Mouse (Mus musculus) liver, embryonic 15.5 days (tissue): Measurements from ENCODE around the gene Map3k4. TPM values are rescaled to one million over a fixed set of nuclear protein-coding genes. Genes with fewer than 3 reads are reported as not detected.
"Not testable (repeated sequence)": the region's sequence is repeated elsewhere in the genome, so short reads cannot be mapped to it uniquely, and the experiment has no call there.

Experiments used
- ATAC-seq: fragments of 200-750 bp; cut with Nextera tagmentation; 2 replicates; pipeline ENCODE4 v1.8.0; 2017; ENCODE audit warnings: moderate number of reproducible peaks, mild to moderate bottlenecking, moderate library complexity; ENCODE audit not compliant: insufficient read depth
- H3K27ac ChIP-seq: fragments of 300-500 bp; sonication (generic); replicated peaks from 2 replicates; pipeline ENCODE4 v1.5.1; 2015; ENCODE audit warnings: mild to moderate bottlenecking, inconsistent platforms
- H3K27me3 ChIP-seq: fragments of 300-500 bp; sonication (generic); 2 replicates; pipeline ENCODE4 v1.6.1; 2015; ENCODE audit warnings: mild to moderate bottlenecking, inconsistent platforms
- H3K36me3 ChIP-seq: fragments of 300-500 bp; sonication (generic); replicated peaks from 2 replicates; pipeline ENCODE4 v1.6.1; 2015; ENCODE audit warnings: moderate library complexity, mild to moderate bottlenecking, inconsistent platforms
- H3K4me1 ChIP-seq: fragments of 300-500 bp; sonication (generic); replicated peaks from 2 replicates; pipeline ENCODE4 v1.6.1; 2015; ENCODE audit warnings: inconsistent platforms
- H3K4me2 ChIP-seq: fragments of 300-500 bp; sonication (generic); 2 replicates; pipeline ENCODE4 v1.6.1; 2015; ENCODE audit warnings: moderate library complexity, mild to moderate bottlenecking, inconsistent platforms
- H3K4me3 ChIP-seq: fragments of 300-500 bp; sonication (generic); replicated peaks from 2 replicates; pipeline ENCODE4 v1.5.1; 2015; ENCODE audit warnings: mild to moderate bottlenecking, inconsistent platforms
- H3K9ac ChIP-seq: fragments of 300-500 bp; sonication (generic); 2 replicates; pipeline ENCODE4 v1.6.1; 2015; ENCODE audit warnings: moderate library complexity, mild to moderate bottlenecking, inconsistent platforms
- H3K9me3 ChIP-seq: fragments of 300-500 bp; sonication (generic); replicated peaks from 2 replicates; pipeline ENCODE4 v1.6.1; 2016; ENCODE audit warnings: inconsistent platforms
- WGBS: fragments of 180-500 bp; shearing (Covaris S2); methylation state at CpG from one replicate; pipeline ENCODE4 v1.1.7; 2015; ENCODE audit warnings: mixed read lengths; ENCODE audit not compliant: insufficient replicate concordance; 5-methylcytosine and 5-hydroxymethylcytosine counted together
- polyA plus RNA-seq: library from polyadenylated mRNA; unstranded; fragments of >200 nt; fragmentation: Nextera tagmentation; extraction: Ambion mirVana; gene quantifications from 2 replicates; pipeline ENCODE4 v1.2.1, GENCODE M21; 2015

Gene Map3k4
- polyA plus RNA-seq, 1 experiment from 2014 or later: 10.6 TPM

DNA sequence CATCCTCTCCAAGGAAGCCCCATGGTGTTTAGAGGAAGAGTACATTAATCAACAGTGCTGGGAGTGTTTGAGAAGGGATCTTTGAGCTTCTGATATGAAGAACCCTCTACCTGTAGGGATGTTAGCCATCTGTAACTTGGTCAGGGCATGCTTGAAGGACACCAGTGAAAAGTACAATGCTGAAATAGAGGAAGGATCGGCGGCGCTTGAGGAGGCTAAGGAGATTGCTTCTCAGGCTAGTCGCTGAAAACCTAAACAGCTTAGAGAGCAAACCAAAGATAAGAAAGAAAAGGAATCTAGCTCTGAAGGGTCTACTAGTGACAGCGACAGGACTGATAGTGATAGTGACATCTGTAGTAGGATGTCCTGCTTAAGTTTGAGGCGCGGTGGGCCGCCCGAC lies 68.0 kb downstream of the Map3k4 start:
- no peaks in the 10 kb centered on the region for H3K9me3 ChIP-seq
- ATAC-seq: no peak
- no peak overlapping the region for H3K27ac ChIP-seq
- H3K36me3 ChIP-seq: peaks cover 74% of the 10 kb centered on the region
- no peaks in the 10 kb centered on the region for H3K27me3 ChIP-seq
- WGBS: 85% methylated on average over 9 of the region's 9 CpGs
- H3K4me2 ChIP-seq: no peak overlapping the region
- H3K4me1 ChIP-seq: no peaks in the 10 kb centered on the region
- no peak overlapping the region for H3K4me3 ChIP-seq
- H3K9ac ChIP-seq: no peak overlapping the region

DNA sequence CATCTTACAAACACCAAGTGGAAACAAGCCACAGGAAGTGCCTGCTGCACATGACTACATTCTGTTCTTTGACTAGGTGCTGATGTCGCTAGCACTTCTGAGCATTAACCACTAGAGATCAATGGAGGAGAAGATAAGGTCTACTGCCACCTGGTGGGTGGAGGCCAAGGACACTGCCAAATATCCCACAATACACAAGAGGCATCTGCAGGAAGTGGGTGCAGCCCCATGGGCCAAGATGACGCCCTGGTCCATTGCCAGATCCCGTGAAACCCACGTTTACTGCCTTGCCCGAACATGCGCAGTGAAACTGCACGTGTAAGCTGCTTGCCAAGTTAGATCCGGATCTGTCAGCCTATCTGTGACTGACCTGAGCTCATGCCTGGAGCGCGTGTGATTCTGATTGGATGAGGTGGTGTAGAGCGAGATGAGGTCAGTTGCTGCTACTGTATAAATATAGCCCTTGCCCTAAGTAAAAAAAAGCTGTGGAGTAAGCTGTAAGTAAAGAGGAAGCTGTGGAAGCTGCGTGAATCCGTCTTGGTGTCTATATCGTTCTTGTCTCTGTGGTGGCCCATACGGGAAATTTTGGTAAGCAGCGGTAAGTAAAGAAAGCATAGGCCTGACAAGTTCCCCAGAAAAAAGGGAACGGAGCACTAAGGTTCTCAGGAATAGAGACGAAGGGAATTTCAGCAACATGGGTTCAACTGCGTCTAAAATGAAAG lies 68.7 kb downstream of the Map3k4 start:
- Histone ChIP-seq H3K9me3 (no peaks in the 10 kb centered on the region), H3K36me3 (peaks cover 68% of the 10 kb centered on the region), H3K9ac (no peak overlapping the region), H3K27me3 (no peaks in the 10 kb centered on the region), H3K27ac (no peak overlapping the region), H3K4me3 (no peak overlapping the region), H3K4me1 (no peaks in the 10 kb centered on the region), H3K4me2 (no peak overlapping the region)
- ATAC-seq: no peak; the same call in 1 of the 2 replicates
- WGBS: 87% methylated on average over 19 of the region's 19 CpGs

DNA sequence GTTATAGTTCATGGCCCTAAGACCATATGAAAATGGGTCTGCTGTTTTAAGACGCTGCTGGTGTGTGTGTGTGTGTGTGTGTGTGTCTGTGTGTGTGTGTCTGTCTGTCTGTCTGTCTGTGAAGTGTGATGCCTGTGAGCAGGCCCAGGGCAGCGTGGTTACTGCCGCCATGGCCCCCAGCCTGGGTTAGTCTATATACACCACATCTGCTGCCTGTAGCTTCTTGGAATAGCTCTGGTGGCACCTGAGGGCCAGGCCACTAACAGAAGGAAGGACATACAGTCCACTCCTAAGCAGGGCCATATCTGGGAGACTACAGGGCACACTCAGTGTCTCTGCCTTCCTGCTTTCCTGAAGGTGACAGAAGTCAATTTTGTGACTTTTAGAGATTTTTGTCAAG lies 77.9 kb downstream of the Map3k4 start:
- Histone ChIP-seq H3K9ac (no peak overlapping the region), H3K27ac (no peak overlapping the region), H3K9me3 (no peaks in the 10 kb centered on the region), H3K4me1 (no peaks in the 10 kb centered on the region), H3K27me3 (no peaks in the 10 kb centered on the region), H3K4me3 (no peak overlapping the region), H3K36me3 (peaks cover 37% of the 10 kb centered on the region), H3K4me2 (no peak overlapping the region)
- 85% methylated on average over 3 of the region's 3 CpGs for WGBS
- no peak for ATAC-seq

DNA sequence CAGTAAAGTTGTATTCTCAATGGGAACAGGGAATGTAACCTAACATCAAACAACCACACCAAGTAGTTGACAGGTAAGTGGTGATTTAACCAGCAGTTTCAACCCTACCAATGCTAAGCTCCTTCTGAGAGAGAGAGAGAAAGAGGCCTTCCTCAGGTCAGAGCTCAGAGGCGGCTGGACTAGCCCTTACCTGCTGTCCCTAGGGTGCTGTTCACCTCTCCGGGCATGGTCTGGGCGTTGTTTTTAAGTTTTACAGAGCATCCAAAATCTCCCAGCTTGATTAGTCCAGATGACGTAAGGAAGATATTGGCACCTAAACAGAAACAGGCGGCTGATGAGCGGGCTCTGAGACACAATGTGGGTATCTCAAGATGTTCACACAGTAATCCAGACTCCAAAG lies 85.9 kb downstream of the Map3k4 start:
- ATAC-seq: no peak
- Histone ChIP-seq H3K9ac (no peak overlapping the region), H3K4me1 (no peaks in the 10 kb centered on the region), H3K27me3 (no peaks in the 10 kb centered on the region), H3K36me3 (peaks cover 63% of the 10 kb centered on the region), H3K27ac (no peak overlapping the region), H3K4me2 (no peak overlapping the region), H3K4me3 (no peak overlapping the region), H3K9me3 (no peaks in the 10 kb centered on the region)
- 79% methylated on average over 6 of the region's 6 CpGs for WGBS

DNA sequence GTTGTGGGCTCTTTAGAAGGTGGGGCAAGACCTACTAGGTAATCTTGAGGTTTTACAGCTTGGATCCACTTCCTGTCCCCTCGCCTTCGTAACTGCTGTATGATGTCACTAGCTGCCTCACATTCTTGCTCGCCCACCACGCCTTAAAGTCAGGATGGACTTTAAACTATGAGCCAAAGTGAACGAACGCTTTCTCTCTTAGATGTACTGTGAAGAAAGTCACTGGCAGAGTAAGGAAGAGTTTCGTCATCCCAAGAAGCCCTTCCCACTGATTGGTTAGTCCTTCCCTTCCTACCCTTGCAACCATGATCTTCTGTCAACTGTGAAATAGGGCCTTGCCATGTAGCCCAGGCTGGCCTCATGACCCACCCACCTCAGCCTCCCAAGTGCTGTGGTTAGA lies 87.5 kb downstream of the Map3k4 start:
- H3K9ac ChIP-seq: no peak overlapping the region
- H3K36me3 ChIP-seq: peaks cover 76% of the 10 kb centered on the region
- WGBS: 71% methylated on average over 7 of the region's 7 CpGs
- H3K4me1 ChIP-seq: no peaks in the 10 kb centered on the region
- no peak overlapping the region for H3K4me3 ChIP-seq
- H3K27me3 ChIP-seq: no peaks in the 10 kb centered on the region
- no peak overlapping the region for H3K27ac ChIP-seq
- no peak for ATAC-seq
- H3K4me2 ChIP-seq: no peak overlapping the region
- H3K9me3 ChIP-seq: no peaks in the 10 kb centered on the region

DNA sequence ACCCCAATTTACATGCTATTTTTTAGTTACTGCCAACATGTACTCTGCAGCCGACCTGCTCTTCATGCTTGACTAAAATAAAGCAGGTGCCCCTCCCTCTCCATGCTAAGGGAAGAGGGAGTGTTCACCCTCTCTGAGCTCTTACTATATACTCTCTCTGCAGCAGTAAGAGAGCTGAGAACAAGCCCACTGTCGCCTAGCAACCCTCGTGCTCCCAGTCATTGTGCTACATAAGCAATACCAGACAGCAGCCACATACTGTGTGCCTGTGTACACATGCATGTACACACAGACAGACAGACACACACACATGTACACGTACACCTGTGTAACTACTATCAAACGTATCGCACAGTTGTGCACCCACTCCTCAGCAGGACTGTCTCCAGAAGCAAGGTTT lies 88.4 kb downstream of the Map3k4 start:
- H3K9me3 ChIP-seq: no peaks in the 10 kb centered on the region
- no peaks in the 10 kb centered on the region for H3K4me1 ChIP-seq
- WGBS: 75% methylated on average over 6 of the region's 6 CpGs
- H3K4me3 ChIP-seq: no peak overlapping the region
- no peak overlapping the region for H3K27ac ChIP-seq
- H3K4me2 ChIP-seq: no peak overlapping the region
- H3K36me3 ChIP-seq: peaks cover 68% of the 10 kb centered on the region
- no peak for ATAC-seq
- no peak overlapping the region for H3K9ac ChIP-seq
- H3K27me3 ChIP-seq: no peaks in the 10 kb centered on the region

DNA sequence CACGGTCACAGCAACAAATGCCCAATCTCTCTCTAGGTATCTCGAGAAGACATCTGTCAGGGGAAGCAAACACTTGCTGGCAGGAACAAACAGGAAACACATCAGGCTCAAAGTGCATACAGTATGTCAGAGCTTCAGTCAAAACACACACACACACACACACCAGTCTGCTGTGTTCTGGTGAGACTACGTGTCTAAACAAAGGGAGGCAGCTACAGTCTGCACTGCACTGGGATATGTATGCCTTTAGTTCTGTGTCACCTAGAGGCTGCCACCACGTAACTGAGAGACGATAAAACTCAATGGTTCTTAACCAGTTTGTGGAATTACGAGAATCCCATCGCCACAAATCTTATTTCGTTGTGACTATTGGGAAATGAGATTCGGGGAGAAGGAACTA lies 88.8 kb downstream of the Map3k4 start:
- Histone ChIP-seq H3K27ac (no peak overlapping the region), H3K27me3 (no peaks in the 10 kb centered on the region), H3K36me3 (peaks cover 64% of the 10 kb centered on the region), H3K9ac (no peak overlapping the region), H3K4me2 (no peak overlapping the region), H3K4me1 (no peaks in the 10 kb centered on the region), H3K4me3 (no peak overlapping the region), H3K9me3 (no peaks in the 10 kb centered on the region)
- WGBS: 78% methylated on average over 9 of the region's 9 CpGs
- no peak for ATAC-seq

DNA sequence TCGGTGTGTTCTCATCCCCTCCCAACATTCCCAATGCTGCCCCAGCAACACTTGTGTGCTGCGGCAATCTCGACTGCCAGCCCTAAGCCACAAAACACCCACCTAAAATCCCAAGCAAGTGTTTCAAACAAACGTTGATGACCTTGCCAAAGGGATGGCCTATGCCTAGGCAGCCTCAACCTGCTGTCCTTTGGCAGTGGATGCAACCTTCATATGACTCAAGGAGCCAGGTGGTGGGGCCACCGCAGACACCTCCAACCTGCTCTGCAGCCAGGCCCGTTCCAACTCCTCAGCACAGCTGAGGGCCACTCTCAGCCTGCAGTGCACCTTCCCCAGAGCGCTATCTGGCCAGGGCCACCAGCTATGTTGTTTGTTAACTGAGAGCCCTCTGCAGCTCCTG lies 90.1 kb downstream of the Map3k4 start:
- no peaks in the 10 kb centered on the region for H3K4me1 ChIP-seq
- peaks cover 62% of the 10 kb centered on the region for H3K36me3 ChIP-seq
- H3K27ac ChIP-seq: no peak overlapping the region
- 88% methylated on average over 7 of the region's 7 CpGs for WGBS
- no peaks in the 10 kb centered on the region for H3K9me3 ChIP-seq
- H3K4me3 ChIP-seq: no peak overlapping the region
- no peaks in the 10 kb centered on the region for H3K27me3 ChIP-seq
- no peak overlapping the region for H3K9ac ChIP-seq
- no peak for ATAC-seq
- no peak overlapping the region for H3K4me2 ChIP-seq

DNA sequence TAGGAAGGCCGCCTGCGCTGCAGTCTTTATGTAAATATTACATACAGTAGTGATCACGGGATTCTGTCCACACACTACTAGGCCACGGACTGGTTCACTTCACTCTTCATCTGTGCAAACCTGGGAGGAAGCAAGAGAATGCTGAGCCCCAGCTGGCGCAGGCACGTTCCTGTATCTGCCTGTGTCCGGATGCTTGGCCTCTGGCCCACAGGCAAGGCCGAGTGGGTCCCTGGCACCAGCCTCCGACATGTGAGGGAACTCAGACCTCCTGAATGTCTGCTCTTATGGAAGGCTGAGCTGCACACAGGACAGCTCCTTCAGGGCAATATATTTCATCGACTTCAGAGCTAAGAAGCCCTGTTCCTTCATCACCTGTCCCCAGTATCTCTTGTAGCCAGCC lies 90.6 kb downstream of the Map3k4 start:
- Histone ChIP-seq H3K9me3 (no peaks in the 10 kb centered on the region), H3K4me1 (no peaks in the 10 kb centered on the region), H3K9ac (no peak overlapping the region), H3K27me3 (no peaks in the 10 kb centered on the region), H3K36me3 (peaks cover 63% of the 10 kb centered on the region), H3K27ac (no peak overlapping the region), H3K4me3 (no peak overlapping the region), H3K4me2 (no peak overlapping the region)
- 83% methylated on average over 10 of the region's 10 CpGs for WGBS
- no peak for ATAC-seq

DNA sequence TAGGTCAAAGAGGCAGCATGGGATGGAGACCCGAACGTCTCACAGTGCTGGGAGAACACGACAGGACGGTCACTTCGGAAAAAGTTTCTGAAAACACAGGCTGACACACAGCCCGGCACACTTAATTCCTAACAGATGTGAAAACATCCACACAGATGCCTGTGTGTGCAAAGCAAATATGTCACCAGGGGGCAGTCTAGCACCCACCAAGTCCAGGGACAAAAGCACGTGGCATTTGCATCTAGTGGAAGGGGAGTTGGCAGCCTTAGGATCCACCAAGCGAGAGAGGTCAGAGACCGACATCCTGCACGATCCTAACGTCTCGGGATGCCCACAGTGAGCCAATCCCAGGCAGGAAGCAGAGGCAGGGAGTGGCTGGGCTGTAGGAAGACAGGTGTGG lies 92.0 kb downstream of the Map3k4 start:
- no peaks in the 10 kb centered on the region for H3K9me3 ChIP-seq
- 70% methylated on average over 12 of the region's 12 CpGs for WGBS

DNA sequence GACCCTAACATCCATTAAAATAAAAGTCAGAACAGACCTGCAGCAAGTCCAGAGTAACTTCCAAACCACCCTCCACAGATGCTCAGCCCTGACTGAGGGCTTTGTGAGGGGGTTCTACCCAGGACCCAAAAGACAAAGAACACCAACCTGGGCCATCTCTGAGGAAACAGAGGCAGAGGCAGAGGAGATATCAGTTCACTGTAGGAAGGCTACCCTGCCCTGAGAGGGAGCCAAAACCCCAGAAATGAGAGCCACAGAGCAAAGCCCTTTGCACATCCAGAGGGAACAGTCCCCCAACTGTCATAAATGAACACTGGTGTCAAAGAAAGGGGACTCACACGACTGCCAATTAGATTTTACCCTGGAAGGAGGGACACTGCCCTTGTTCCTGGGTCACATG lies 93.4 kb downstream of the Map3k4 start:
- H3K36me3 ChIP-seq: peaks cover 59% of the 10 kb centered on the region
- H3K4me3 ChIP-seq: no peak overlapping the region
- H3K4me2 ChIP-seq: no peak overlapping the region
- no peak overlapping the region for H3K27ac ChIP-seq
- no peaks in the 10 kb centered on the region for H3K9me3 ChIP-seq
- no peak for ATAC-seq
- no peak overlapping the region for H3K9ac ChIP-seq
- WGBS: 54% methylated on average over 1 of the region's 1 CpGs
- H3K4me1 ChIP-seq: no peaks in the 10 kb centered on the region
- no peaks in the 10 kb centered on the region for H3K27me3 ChIP-seq

More for the DNA sequence above, 92.0 kb downstream of the Map3k4 start:
- peak; percentile 13; the same call in 1 of the 2 replicates for ATAC-seq
- Histone ChIP-seq H3K4me1 (no peaks in the 10 kb centered on the region), H3K9ac (no peak overlapping the region), H3K4me2 (no peak overlapping the region), H3K4me3 (no peak overlapping the region), H3K27ac (no peak overlapping the region), H3K27me3 (no peaks in the 10 kb centered on the region), H3K36me3 (peaks cover 57% of the 10 kb centered on the region)

DNA sequence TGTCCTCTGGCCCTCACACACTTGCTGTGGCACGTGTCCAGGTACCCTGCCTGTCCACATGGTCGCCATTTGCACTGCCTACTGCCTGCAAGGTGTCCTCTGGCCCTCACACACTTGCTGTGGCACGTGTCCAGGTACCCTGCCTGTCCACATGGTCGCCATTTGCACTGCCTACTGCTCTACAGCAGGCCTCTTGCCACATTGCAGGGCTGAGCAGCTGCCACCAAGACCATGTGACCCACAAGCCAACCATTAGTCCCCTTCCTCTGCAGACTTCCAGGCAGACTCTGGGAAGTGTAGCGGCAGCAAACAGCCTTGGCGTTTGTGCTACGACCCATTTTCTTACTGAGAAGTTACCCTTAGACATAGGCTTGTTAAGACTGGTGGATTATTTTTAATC lies 94.0 kb downstream of the Map3k4 start:
- H3K4me3 ChIP-seq, H3K27ac ChIP-seq, H3K27me3 ChIP-seq, H3K4me1 ChIP-seq, H3K9me3 ChIP-seq, H3K9ac ChIP-seq, ATAC-seq, H3K4me2 ChIP-seq: not testable (repeated sequence)
- WGBS: 85% methylated on average over 6 of the region's 7 CpGs
- peaks cover 59% of the 10 kb centered on the region for H3K36me3 ChIP-seq
